Mouse (Mus musculus): ENCODE data around the gene Gm17027.
"Not testable (repeated sequence)": the region's sequence is repeated elsewhere in the genome, so short reads cannot be mapped to it uniquely, and the experiment has no call there.

- TF ChIP-seq POLR2A (IDR thresholded peaks at IDR 0.05; ENCODE audit: extremely low read depth, insufficient read depth, low read length); CTCF (IDR thresholded peaks at IDR 0.05; ENCODE audit: low read depth, low read length): not testable (repeated sequence)
Observed at GRCm38 (mm10) chr14:42162522-42162921, at the start of gene Gm17027.
